Mouse (Mus musculus) urinary bladder, adult 18-20 months (tissue): Measurements from ENCODE around the gene Arid3c.
"Not testable (repeated sequence)": the region's sequence is repeated elsewhere in the genome, so short reads cannot be mapped to it uniquely, and the experiment has no call there.

ENCODE experiments used
- DNase-seq, 2 experiments: peaks; one replicate each; pipeline ENCODE4 v3.0.0; 2022; ENCODE audit warnings: low spot score in 2 of 2, mixed read lengths in 2 of 2

Arid3c gene

DNA sequence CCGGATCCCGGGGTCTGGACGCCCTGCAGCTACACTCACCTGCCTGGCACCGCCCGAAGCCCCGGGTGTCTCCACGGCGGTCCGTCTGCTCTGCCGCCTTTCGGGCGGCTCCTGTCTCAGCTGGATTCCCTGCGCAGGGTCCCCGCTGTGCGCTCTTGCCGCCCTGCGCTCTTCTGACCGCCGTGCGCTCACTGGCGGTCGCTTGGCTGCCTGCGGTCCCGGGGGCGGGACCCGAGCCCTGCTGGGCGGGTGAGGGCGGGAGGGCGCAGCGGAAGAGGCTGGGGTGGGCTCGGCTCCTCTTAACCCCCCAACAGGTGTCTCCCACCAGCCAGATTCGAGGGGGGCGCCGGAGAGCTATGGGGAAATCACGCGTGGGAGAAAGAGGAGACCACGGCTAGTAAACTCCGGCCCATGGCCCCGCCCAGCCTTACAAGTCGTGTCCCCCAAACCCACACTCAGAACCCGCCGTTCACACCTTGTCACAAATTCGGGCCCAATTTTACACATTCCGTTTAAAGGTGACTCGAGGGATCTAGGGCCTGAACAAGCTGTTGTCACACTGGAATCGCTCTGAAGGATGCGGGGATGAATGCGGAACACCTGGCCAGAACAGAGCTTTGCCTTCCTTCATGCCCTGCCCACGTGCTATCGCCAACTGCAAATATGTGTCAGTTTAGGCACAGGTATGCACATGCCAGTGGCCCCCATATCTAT lies at the start of gene Arid3c:
TSS of gene Arid3c (minus strand) at position 91 of the 714 bp plus-strand sequence.
- DNase-seq: peak in 1 of 2 experiments; percentile 19

- not testable (repeated sequence) for DNase-seq
Measured at GRCm38 (mm10) chr4:41775840-41776239, 44.9 kb upstream of the Arid3c start.

- not testable (repeated sequence) for DNase-seq
Measured at GRCm38 (mm10) chr4:41774506-41774905, 43.6 kb upstream of the Arid3c start.

- DNase-seq: peak; percentile 67 to 75
Measured at GRCm38 (mm10) chr4:41774002-41774401, 43.1 kb upstream of the Arid3c start, which contains the start of gene Ccl27a. Gene Ccl27a (minus strand): TSS chr4:41774247.

- peak; percentile 71 for DNase-seq
Measured at GRCm38 (mm10) chr4:41773502-41773901, 42.6 kb upstream of the Arid3c start.

DNA sequence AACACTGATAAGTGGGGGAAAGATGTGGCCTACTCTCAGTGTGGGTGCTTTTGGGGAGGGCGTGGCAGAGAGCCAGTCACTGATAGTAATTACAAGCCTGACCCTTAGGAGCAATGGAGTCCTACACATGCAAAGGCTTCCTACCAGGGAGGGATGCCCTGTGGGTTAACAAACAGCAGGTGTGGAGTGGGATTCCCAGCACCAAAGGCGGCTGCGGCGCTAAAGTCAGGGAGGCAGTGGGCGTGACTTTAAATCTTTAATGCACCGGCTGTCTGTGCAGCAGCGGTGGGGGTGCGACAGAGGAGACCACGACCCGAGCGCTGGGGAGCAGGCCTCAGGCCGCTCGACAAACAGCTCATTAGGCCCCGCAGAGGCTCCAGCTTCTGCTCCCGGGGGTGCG lies 42.0 kb upstream of the Arid3c start:
- not testable (repeated sequence) for DNase-seq

DNA sequence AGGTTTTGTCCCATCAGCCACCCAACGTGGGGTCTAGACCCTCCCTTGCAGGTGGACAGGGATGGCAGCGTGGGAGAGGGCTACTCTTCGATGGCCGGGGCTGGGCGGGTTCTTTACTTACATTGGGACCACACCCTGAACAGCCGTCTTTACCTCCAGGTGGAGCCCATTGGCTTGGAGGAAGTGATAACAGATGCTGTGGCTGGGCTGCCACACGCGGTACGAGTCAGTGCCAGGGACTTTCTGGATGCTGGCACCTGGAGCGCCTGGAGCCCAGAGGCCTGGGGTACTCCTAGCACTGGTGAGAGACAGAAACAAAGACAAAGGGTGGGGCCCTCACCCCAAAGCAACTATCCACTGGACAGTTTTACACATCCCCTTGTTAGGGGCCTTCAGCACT lies 36.4 kb upstream of the Arid3c start:
- DNase-seq: not testable (repeated sequence)

- not testable (repeated sequence) for DNase-seq
Measured at GRCm38 (mm10) chr4:41763176-41763575, 32.2 kb upstream of the Arid3c start.

- DNase-seq: not testable (repeated sequence)
Measured at GRCm38 (mm10) chr4:41762688-41763114, 31.8 kb upstream of the Arid3c start.

GRCm38 (mm10) chr4:41762099-41762687 lies 31.3 kb upstream of the Arid3c start:
- no peak for DNase-seq

GRCm38 (mm10) chr4:41761680-41762079 lies 30.7 kb upstream of the Arid3c start:
- DNase-seq: no peak

DNA sequence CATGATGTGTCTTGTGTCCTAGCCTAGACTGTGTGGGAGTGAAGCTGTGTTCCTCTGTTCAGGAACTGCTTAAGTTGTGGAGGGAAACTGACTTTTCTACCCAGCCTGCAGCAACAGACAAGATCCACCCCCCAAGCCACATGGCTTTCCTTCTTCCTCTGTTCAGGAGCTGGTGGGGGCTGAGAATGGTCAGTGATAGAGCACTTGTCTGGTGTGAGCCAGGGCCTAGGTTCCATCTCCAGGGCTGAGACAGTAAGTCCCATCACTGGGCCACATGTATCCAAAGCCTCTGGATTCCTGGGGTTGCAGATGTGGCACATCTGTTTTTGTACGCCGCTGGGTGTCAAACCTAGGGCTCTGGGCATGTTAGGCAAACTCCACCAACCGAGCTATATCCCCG lies 30.0 kb upstream of the Arid3c start:
- no peak for DNase-seq

GRCm38 (mm10) chr4:41760288-41760721 lies 29.4 kb upstream of the Arid3c start:
- DNase-seq: peak; percentile 68 to 82

DNA sequence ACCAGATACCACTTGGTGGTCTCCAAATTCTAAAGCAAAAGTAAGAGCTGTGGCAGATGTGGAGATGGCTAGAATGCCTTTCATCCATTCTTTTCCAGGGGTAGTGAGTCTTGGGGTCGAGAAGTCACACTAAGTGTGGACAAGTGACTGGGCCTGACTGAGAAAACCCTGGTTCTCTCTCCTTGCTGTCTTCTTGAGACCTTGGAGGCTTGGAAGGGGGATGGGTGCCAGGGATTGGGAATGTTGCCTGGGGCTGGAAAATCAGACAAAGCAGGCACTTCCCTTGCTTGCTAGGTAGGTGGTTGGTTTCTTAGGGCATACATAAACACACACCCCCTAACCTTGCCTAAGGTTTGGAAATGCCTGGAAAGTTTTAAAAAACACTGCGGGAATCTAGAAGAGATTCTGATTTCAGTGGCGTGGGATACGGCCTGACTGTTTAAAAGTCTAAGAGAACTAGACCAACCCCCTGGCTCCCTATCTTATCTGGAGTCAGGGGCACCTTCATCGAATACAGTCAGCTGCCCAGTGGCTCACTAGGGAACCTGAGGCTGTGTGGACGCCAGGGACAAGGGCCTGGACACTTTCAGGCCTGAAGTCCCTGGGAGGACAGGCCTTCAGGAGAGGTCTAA lies 28.8 kb upstream of the Arid3c start:
- DNase-seq: no peak

GRCm38 (mm10) chr4:41759206-41759605 lies 28.3 kb upstream of the Arid3c start:
- no peak for DNase-seq

- DNase-seq: no peak
Measured at GRCm38 (mm10) chr4:41758701-41759100, 27.8 kb upstream of the Arid3c start.

GRCm38 (mm10) chr4:41758021-41758420 lies 27.1 kb upstream of the Arid3c start:
- DNase-seq: no peak

DNA sequence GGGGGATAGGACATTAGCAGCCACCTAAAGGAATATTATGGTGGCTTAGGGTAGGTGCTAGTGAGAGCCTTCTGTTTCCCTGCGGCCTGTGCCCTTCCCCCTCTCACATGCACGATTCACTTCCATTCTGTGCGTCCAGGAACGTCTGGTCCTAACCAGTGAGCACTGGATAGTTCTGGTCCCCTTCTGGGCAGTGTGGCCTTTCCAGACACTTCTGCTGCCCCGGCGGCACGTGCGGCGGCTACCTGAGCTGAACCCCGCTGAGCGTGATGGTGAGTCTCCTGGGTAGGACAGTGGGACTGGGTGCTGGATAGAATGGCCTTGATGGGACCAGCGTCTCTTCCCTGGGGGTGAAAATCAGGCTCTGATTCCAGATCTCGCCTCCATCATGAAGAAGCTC lies 26.4 kb upstream of the Arid3c start:
- no peak for DNase-seq

GRCm38 (mm10) chr4:41756440-41756839 lies 25.5 kb upstream of the Arid3c start:
- no peak for DNase-seq

DNA sequence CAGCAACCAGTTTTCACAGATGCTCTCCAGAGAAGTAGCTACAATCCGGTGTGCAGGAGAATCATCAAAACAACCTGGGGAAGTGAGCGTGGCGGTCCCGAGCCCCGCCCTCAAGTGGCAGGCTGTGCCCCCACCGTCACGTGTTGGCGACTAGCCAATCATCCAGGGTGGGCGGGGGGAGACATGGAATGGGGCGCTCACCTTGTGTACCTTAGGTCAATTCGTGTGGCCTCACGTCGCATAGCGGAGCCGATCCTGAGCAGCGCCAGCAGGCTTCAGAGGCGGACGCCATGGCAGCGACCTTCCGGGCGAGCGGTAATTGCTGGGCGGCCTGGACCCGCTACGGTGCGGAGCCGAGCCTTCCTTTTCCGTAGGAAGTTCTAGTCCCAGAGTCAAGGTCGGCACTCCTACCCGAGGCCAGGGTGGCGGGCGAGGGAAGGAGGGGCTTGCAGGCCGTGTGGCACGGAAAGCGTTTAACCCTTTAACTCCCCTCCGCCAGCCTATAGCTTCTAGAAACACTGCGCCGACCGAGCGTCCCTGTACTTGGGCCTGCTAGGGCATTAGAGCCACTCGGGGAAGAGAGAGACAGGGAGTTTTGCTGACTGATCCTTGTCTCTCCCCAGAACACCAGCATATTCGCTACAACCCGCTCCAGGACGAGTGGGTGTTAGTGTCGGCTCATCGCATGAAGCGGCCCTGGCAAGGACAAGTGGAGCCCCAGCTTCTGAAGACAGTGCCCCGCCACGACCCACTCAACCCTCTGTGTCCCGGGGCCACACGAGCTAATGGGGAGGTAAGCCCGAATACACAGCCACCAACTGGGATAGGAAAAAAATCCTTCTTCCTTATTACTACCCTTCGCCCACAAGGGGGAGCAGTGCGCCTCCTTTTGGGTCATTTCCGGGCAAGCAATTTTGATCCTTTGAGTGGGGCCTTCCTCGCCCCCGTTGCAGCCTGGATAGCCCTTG lies 24.7 kb upstream of the Arid3c start, which contains the start of gene Sigmar1:
TSS of gene Sigmar1 (minus strand) at position 820 of the 968 bp plus-strand sequence.
- peak; percentile 82 to 89 for DNase-seq

- no peak for DNase-seq
Measured at GRCm38 (mm10) chr4:41754797-41755337, 23.9 kb upstream of the Arid3c start, which contains the start of gene Galt. Gene Galt (plus strand): TSS chr4:41755228.
